Mouse (Mus musculus): Measurements from ENCODE around the gene Dtnbp1.

- no peak for TF ChIP-seq GATA1 (IDR thresholded peaks at IDR 0.05; ENCODE audit: borderline replicate concordance, low read length)
- TF ChIP-seq FLI1 (IDR thresholded peaks at IDR 0.05; ENCODE audit: low read length) = no peak
Observed at GRCm38 (mm10) chr13:45031314-45031713, 29.4 kb upstream of the Dtnbp1 start.

All from megakaryocyte, embryonic 14.5 days (primary cell).